Mouse (Mus musculus) retina, postnatal 1 day (tissue): Measurements from ENCODE around the gene Utf1.

Experiments
- DNase-seq: peaks from one replicate; pipeline ENCODE4 v3.0.0-alpha.2; 2012

Utf1 gene

DNA sequence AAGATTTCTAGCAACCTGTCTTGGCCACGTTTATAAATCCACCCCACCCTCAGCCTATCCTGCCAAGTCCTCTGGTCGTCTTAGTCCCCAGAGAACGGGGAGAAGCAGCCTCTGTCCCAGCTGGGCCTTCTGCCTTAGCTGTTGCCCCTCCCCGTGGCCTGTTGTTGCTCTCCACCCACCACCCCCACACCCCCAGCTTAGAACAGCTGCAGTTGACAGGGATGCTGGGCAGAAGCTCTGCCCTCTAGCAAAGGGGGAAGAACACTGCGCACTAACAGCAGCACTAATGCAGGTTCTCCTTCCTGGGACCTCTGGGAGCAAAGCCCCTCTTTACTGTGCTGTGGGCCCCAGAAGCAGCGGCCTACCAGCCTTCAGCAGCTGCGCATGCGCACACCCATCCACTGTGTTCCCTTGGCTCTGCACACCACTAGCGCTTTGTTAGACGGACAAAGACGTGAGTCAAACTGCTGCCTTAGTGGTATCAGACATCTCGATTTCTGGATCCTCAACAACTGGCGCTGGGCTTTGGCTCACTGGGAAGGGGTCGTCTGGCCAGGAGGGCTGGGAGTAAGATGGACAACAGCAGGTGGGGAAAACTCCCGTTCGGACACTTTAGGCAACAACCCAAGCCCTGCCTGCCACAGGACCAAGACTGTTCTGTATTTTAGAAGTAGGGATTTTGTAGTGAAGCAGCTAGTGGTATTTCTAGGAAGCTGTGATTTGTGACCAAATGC is 2.9 kb upstream of the Utf1 start:
- no peak for DNase-seq

GRCm38 (mm10) chr7:139944291-139945240 is 977 bp downstream of the Utf1 start:
- DNase-seq = no peak

GRCm38 (mm10) chr7:139945516-139945915 is 1.9 kb downstream of the Utf1 start:
- no peak for DNase-seq

DNA sequence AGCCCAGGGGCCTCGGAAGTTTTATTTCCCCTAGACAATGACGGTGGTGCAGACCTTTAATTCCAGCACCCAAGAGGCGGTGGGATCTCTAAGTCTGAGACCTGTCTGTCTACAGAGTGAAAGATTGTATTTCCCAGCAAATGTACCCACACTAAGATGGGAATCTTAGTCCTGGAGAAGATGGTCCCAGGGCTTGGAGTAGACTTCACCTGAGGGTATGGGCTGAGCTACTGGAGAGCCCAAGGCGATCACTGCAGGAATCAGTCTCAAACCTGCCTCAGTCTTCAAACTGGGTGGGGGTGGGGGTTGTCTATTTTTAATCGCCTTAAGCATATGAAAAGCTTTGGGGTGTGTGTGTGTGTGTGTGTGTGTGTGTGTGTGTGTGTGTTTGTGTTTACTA is 2.4 kb downstream of the Utf1 start:
- no peak for DNase-seq

GRCm38 (mm10) chr7:139949893-139950282 is 6.3 kb downstream of the Utf1 start:
- DNase-seq = peak; percentile 84

GRCm38 (mm10) chr7:139950283-139950971 is 6.8 kb downstream of the Utf1 start:
- DNase-seq = peak; percentile 52

DNA sequence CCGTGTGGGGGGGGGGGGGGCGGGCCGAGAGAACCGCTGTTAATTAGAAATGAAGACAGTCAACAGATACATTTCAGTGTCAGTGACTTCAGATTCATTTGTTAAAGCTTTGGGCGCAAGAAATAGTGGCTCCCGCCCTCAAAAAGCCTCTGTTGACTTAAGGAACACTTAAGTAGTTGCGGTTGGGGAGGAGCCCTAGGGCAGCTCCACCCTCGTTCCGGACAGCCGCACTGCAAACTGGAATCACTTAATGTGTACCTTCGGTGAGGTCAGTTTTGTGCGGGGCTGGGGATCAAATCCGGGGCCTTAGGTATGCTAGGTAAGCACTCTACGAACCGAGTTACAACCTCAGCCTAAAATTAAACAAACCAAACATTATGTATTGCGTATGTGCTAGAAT is 7.5 kb downstream of the Utf1 start:
- no peak for DNase-seq

- DNase-seq = peak; percentile 23
These were observed 8.5 kb downstream of the Utf1 start for GRCm38 (mm10) chr7:139951991-139952633.

DNA sequence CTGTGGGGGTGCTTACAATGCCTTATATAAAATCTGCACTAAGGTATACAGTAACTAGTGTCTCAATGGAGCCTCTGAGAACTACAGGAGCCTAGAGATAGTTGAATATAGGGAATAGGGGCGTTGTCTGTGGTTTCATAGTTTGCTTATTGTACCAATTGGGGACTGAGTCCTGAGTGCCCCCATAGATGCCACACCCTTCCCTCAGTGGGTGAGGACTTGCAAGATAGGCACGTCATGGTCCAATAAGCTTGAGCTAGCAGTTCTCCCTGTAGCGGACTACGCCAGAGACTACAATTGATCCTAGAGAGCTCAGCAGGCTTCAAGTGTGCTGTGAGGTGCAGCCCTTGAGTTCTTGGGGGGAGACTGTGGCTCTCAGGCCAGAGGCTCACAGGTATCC is 11.9 kb downstream of the Utf1 start:
- DNase-seq = no peak

GRCm38 (mm10) chr7:139956658-139957057 is 13.1 kb downstream of the Utf1 start:
- no peak for DNase-seq

GRCm38 (mm10) chr7:139957437-139957836 is 13.8 kb downstream of the Utf1 start:
- no peak for DNase-seq

DNA sequence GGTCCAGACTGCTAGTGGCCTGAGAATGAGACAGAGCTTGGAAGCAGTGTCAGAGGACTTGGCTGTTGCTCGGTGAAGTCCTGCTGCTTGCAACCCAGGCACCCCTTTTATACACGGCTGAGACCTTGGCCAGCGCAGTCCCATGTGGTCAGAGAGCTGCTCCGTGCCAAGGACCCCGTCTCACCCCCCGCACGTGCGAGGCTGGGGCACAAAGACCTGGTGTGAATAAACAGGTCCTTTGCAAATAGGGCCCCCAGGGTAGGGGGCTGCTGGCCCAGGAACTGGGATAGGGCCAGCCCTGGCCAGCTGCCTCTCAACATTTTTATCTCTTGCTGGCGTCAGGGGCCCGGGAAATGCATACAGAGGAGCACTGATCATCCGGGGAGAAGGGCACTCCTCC is 14.4 kb downstream of the Utf1 start:
- DNase-seq = no peak

DNA sequence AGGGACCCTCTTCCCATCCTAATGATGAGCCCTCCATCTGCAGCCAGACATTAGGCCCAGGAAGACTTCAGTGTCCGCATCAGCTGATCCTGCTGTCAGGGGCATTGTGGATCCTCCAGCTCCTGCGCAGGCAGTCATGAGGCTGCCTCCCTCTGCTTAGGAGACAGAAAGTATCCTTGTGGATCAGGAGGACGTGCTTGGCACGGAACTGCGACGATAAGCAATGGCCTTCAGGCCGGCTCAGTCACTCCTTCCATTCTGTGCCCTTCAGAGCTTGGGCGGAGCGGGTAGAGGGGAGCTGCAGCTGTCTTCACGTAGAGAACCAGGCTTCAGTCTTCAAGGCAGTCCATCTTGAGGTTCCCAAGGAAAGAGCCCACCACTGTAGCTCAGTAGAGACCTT is 17.6 kb downstream of the Utf1 start:
- DNase-seq = no peak

DNA sequence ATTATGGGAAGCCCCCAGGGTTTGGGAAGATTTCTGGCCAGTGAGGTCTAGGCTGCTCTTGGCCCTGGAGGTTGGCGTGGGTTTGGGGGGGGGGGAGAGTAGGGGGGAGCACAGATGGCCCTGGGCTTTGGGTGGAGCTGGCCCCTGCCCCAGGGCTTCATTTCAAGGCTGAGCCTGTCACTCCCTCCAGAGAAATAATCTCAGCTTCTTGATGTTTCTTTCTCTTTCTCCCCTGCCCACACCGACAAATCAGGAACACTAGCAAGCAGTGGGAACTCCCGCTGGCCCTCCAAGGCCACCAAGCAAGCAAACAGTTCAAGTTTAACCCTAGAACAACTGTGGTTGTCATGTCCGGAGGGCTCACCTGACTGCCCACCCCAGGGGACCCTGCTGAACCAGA is 20.2 kb downstream of the Utf1 start:
- DNase-seq = no peak

DNA sequence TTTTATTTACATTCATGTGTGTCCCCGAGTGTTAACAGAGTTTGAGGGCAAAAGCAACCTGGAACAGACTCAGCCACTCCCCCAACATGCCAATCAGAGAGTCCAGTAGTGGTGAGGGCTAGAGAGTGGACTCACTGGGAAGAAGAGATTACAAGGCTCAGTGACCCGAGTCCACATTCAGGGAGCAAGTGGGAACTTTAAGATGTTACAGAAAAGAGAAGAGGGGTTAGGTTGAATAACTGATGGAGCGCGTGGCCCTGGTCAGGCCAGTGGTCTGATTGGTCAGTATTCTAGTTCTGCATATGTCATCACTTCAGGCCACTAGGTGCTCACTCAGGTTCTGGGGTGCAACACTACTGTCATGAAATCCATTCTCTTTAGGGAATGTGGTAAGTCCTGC is 23.6 kb downstream of the Utf1 start:
- no peak for DNase-seq

DNA sequence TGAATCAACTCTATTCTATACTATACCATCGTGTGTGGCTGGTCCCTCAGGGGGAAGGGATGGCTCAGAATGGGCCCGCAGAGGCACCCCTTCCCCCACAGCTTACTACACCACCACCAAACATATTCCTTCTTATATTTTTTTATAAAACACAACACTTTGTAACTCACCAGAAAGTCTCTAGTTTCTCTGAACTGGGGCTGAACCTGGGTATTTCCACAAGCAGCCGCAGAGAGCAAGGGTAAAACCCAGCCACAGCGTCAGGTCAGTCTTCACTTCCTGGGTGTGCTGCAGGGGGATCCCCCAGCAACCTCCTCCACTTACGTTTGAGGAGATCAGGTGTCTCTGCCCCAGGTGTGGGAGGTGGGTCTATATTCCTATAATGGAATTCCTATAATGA is 24.8 kb downstream of the Utf1 start:
- no peak for DNase-seq

DNA sequence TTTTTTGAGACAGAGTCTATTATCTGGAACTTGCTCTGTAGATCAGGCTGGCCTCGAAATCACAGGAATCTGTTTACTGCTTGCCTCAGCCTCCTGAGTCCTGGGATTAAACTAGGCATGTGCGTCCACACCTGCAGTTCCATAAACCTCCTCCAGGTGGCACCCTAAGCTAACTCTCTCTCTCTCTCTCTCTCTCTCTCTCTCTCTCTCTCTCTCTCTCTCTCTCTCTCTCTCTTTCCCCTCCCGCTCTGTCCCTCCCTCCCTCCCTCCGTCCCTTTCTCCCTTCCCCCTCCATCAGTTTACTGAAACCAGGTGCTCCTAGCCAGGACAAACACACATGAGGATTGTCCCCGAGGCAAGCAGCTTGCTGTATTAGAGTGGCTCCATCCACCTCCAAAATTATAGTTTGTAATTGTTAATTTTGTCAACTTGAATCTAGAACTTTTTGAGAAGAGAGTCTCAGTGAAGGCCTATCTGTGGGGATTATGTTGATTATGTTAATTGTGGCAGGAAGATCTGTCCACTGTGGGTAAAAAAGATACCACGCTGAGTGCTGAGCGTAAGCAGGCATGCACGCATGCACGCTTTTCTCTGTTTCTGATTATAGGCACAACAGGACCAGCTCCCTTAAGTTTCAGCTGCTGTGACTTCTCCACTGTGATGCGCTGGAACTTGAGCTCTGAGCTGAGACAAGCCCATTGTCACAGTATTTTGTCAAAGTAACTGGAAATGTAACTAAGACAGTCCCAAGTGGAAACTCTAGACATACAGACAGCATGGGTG is 25.9 kb downstream of the Utf1 start:
- DNase-seq = peak; percentile 89

- no peak for DNase-seq
These were observed 26.8 kb downstream of the Utf1 start for GRCm38 (mm10) chr7:139970216-139970919.

DNA sequence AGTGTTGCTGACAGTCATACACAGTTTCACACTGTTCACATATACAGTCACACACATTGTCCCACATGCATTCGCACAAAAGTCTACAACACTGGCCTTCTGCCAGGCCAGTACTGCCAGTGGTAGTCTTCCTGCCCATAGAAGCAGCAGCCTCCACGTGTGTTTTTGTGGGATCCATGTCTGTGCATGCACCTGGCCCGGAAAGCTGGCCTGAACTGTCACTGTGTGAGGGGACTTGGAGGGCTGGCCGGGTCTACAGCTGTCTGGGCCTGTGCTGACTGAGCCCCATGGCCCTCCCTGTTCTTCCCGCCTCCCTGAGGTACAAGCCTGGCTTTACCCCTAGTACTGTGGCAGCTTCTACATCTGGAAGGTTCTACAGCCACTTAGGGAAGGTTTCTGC is 27.4 kb downstream of the Utf1 start:
- no peak for DNase-seq

GRCm38 (mm10) chr7:139971436-139971835 is 27.8 kb downstream of the Utf1 start:
- no peak for DNase-seq

- no peak for DNase-seq
These were observed 29.3 kb downstream of the Utf1 start for GRCm38 (mm10) chr7:139972923-139973331.

GRCm38 (mm10) chr7:139974307-139974706 is 30.7 kb downstream of the Utf1 start:
- no peak for DNase-seq
